Comparison of ENCODE assay signal across 40 mouse cellular contexts in the genomic region with DNA sequence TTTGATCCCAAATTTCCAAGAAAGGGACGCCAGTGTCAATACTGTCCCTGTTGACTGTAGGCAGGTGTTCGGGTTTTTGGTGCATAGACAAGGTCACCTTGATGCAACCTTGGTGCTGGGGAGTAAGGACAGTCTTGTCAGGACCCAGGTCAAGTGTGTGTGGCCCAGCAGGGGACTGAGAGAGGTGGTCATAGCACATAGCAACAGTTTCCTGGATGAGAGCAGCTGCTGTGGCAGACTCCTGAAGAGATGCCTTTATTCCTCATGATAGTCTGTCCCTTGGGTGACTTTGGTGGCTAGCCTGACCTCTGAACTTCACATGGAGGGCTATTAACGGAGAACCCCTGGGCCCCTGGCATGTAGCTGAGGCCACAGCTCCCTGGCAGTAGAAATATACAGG. TPM values are rescaled to one million over a fixed set of nuclear protein-coding genes. Genes with fewer than 3 reads are reported as not detected.
"Had no signal": no experiment of that assay in that cellular context is flagged by ENCODE, and none has a peak within 500 bp of the region (broad histone marks: within the 10 kb centered on the region; RNA-seq: fewer than 3 reads in every experiment).

No protein-coding gene starts in this region.

- DNase-seq: left cerebral cortex, postnatal 4 days; liver; liver, embryonic 13.5 days; liver, postnatal 0 days; lung, adult 18-20 months; lung, adult 2 months; lung, embryonic 14.5 days; lung, postnatal 10 days; lung, postnatal 14 days; lung, postnatal 36 days; lung, postnatal 4 days; midbrain, embryonic 14.5 days had no signal

- H3K36me3 ChIP-seq: limb, embryonic 10.5 days; limb, embryonic 12.5 days; limb, embryonic 13.5 days; limb, embryonic 15.5 days; liver, embryonic 12.5 days; liver, embryonic 13.5 days; liver, embryonic 15.5 days; lung, embryonic 15.5 days; midbrain, embryonic 10.5 days; midbrain, embryonic 12.5 days; midbrain, embryonic 13.5 days; midbrain, embryonic 15.5 days; neural tube, embryonic 12.5 days had no signal

- H3K27me3 ChIP-seq: limb, embryonic 12.5 days; limb, embryonic 13.5 days; limb, embryonic 15.5 days; liver, embryonic 12.5 days; liver, embryonic 13.5 days; liver, embryonic 15.5 days; lung, embryonic 15.5 days; midbrain, embryonic 12.5 days; midbrain, embryonic 13.5 days; midbrain, embryonic 15.5 days; neural tube, embryonic 12.5 days had no signal

- H3K4me1 ChIP-seq: limb, embryonic 10.5 days; limb, embryonic 12.5 days; limb, embryonic 13.5 days; limb, embryonic 15.5 days; liver, embryonic 12.5 days; liver, embryonic 13.5 days; liver, embryonic 15.5 days; lung, embryonic 15.5 days; megakaryocyte, embryonic 14.5 days; midbrain, embryonic 10.5 days; midbrain, embryonic 12.5 days; midbrain, embryonic 13.5 days; midbrain, embryonic 15.5 days; neural tube, embryonic 12.5 days had no signal

- H3K4me3 ChIP-seq: limb, embryonic 10.5 days; limb, embryonic 12.5 days; limb, embryonic 13.5 days; limb, embryonic 15.5 days; liver, embryonic 12.5 days; liver, embryonic 13.5 days; liver, embryonic 15.5 days; lung, embryonic 15.5 days; megakaryocyte, embryonic 14.5 days; midbrain, embryonic 10.5 days; midbrain, embryonic 12.5 days; midbrain, embryonic 13.5 days; midbrain, embryonic 15.5 days; myocyte; neural tube, embryonic 12.5 days had no signal

- H3K27ac ChIP-seq: limb, embryonic 10.5 days; limb, embryonic 12.5 days; limb, embryonic 13.5 days; limb, embryonic 15.5 days; liver, embryonic 12.5 days; liver, embryonic 13.5 days; liver, embryonic 14.5 days; liver, embryonic 15.5 days; lung, embryonic 15.5 days; macrophage; midbrain, embryonic 10.5 days; midbrain, embryonic 12.5 days; midbrain, embryonic 13.5 days; midbrain, embryonic 15.5 days; neural tube, embryonic 12.5 days had no signal

- ATAC-seq: liver, embryonic 12.5 days; liver, postnatal 0 days; lung, postnatal 0 days; midbrain, embryonic 13.5 days; midbrain, embryonic 15.5 days; midbrain, embryonic 16.5 days had no signal

- H3K9me3 ChIP-seq: limb, embryonic 10.5 days; limb, embryonic 12.5 days; limb, embryonic 13.5 days; limb, embryonic 15.5 days; liver, embryonic 12.5 days; liver, embryonic 13.5 days; liver, embryonic 15.5 days; lung, embryonic 15.5 days; megakaryocyte, embryonic 14.5 days; midbrain, embryonic 10.5 days; midbrain, embryonic 12.5 days; midbrain, embryonic 13.5 days; midbrain, embryonic 15.5 days; neural tube, embryonic 12.5 days had no signal

RNA-seq across cellular contexts. Expression of a gene that starts 45.6 kb away (rescaled TPM):
- total RNA-seq: megakaryocyte progenitor cell, adult 5-6 weeks; megakaryocyte, adult 5-6 weeks; megakaryocyte-erythroid progenitor cell, adult 5-6 weeks; monocyte, adult 5-6 weeks had no signal
- polyA plus RNA-seq: limb, embryonic 10.5 days; limb, embryonic 11.5 days; limb, embryonic 12.5 days; limb, embryonic 13.5 days; limb, embryonic 14.5 days; limb, embryonic 15.5 days; liver, embryonic 11.5 days; liver, embryonic 12.5 days; liver, embryonic 13.5 days; liver, embryonic 14.5 days; liver, embryonic 15.5 days; liver, embryonic 16.5 days; liver, postnatal 0 days; lung, adult 2 months; lung, embryonic 14.5 days; lung, postnatal 0 days; macrophage; midbrain, embryonic 10.5 days; midbrain, embryonic 11.5 days; midbrain, embryonic 12.5 days; neural tube, embryonic 11.5 days; neural tube, embryonic 12.5 days had no signal
